Mouse (Mus musculus) cortical plate, adult 2 months (tissue): ENCODE measurements around the gene Sdhb. TPM values are rescaled to one million over a fixed set of nuclear protein-coding genes. Genes with fewer than 3 reads are reported as not detected.

ENCODE experiments used
- H3K27ac ChIP-seq: fragments of 200-500 bp; 2 replicates; pipeline ENCODE4 v1.5.1; 2012; ENCODE audit warnings: low read length, control low read depth, inconsistent platforms; ENCODE audit not compliant: insufficient read depth
- H3K4me1 ChIP-seq: fragments of 200-500 bp; 2 replicates; pipeline ENCODE4 v1.6.1; 2011; ENCODE audit warnings: low read length; ENCODE audit not compliant: control insufficient read depth, insufficient read depth
- H3K4me3 ChIP-seq: fragments of 200-500 bp; 2 replicates; pipeline ENCODE4 v1.5.1; 2011; ENCODE audit warnings: mild to moderate bottlenecking, low read length, control low read depth; ENCODE audit not compliant: insufficient read depth
- CTCF ChIP-seq: fragments of 200-500 bp; IDR thresholded peaks from 2 replicates; pipeline ENCODE4 v1.5.1; 2011; ENCODE audit warnings: mild to moderate bottlenecking, control low read depth, low read length; ENCODE audit not compliant: insufficient read depth; ENCODE audit errors: extremely low read depth
- POLR2A ChIP-seq: fragments of 200-500 bp; IDR thresholded peaks from 2 replicates; pipeline ENCODE4 v1.6.1; 2011; ENCODE audit warnings: mild to moderate bottlenecking, low read length, control low read depth; ENCODE audit not compliant: insufficient read depth; ENCODE audit errors: extremely low read depth
- polyA plus RNA-seq: library from polyadenylated mRNA; depleted of rRNA; stranded (reverse); fragments of >200 nt; gene quantifications from 2 replicates; pipeline ENCODE4 v1.2.3, GENCODE M21; 2012

The Sdhb gene
- polyA plus RNA-seq, 1 experiment = 276 TPM

- H3K4me1 ChIP-seq = no peaks in the 10 kb centered on the region
- no peak overlapping the region for H3K27ac ChIP-seq
- H3K4me3 ChIP-seq = no peak overlapping the region
- TF ChIP-seq CTCF (no peak), POLR2A (no peak)
Measured at GRCm38 (mm10) chr4:140974408-140974807, 13.4 kb downstream of the Sdhb start.

DNA sequence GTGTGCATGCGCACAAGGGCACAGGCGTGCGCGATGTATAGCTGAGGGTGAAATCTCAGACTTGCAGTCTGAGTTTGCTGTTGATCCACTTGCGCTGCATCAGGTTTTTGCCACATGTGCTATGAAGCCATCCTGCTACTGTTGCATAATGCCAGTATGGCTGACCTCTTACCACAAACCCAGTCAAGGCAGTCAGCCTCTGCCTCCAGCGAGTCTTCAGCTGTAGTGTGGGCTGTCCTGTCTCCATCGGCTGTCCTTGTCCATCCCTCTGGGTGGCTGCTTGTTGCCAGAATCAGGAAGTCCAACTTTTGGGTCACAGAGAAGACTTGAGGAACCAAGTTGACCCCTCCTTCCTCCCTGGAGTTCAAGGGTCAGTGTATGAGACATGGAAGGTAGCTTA lies 14.4 kb downstream of the Sdhb start:
- Histone ChIP-seq H3K4me3 (no peak overlapping the region), H3K27ac (no peak overlapping the region)

DNA sequence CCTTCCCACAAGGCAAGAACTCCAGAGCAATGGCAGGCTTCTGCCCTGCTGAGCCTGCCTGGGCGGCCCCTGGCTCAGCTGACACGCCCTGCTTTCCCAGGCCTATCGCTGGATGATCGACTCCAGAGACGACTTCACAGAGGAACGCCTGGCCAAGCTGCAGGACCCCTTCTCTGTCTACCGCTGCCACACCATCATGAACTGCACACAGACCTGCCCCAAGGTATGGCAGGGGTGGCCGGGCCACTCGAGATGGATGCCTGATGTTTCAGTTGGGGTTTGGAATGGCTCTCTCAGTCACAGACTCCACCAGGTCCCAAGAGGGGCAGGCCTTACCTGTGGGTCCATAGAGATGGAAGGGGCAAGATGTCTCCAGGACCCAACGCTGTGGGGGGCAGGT lies 16.3 kb downstream of the Sdhb start:
- Histone ChIP-seq H3K4me3 (no peak overlapping the region), H3K27ac (no peak overlapping the region), H3K4me1 (no peaks in the 10 kb centered on the region)
- TF ChIP-seq CTCF = no peak
- TF ChIP-seq POLR2A = no peak

More for the DNA sequence above, 14.4 kb downstream of the Sdhb start:
- TF ChIP-seq POLR2A = no peak
- TF ChIP-seq CTCF = no peak
- no peaks in the 10 kb centered on the region for H3K4me1 ChIP-seq

DNA sequence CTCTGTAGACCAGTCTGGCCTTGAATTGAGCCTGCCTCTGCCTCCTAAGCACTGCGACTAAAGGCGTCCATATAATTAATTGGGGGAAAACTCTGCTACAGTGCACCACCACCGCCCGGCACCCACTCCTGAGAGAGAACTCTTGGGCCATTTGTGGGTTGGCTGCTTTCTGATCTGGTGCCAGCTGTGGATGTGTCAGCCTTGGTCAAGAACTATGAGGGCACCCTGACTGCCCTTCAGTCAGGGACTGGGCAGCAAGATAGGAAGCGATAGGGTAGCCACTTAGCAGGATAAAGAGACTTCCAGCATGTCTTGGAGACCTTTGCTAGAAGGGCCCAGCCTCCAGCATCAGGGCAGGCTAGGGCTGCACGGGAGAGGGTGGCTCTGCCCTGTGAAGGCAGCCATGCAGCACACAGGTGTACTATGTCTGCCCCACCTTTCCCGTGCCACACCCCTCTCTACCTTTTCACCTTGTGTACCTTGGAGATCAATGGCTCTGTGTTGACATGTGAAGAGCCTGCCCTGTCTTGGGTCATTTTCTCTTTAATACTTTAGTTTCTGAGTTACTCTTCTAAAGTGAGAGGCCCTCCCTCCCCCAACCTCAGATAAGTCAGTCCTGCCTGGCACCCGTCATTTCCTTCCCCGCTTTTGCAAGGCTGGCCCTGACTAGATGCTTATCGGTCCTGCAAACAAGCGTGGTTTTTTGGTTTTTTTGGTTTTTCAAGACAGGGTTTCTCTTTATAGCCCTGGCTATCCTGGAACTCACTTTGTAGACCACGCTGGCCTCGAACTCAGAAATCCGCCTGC lies 17.1 kb downstream of the Sdhb start:
- TF ChIP-seq CTCF (no peak), POLR2A (no peak)
- no peak overlapping the region for H3K4me3 ChIP-seq
- H3K27ac ChIP-seq = no peak overlapping the region
- no peaks in the 10 kb centered on the region for H3K4me1 ChIP-seq

DNA sequence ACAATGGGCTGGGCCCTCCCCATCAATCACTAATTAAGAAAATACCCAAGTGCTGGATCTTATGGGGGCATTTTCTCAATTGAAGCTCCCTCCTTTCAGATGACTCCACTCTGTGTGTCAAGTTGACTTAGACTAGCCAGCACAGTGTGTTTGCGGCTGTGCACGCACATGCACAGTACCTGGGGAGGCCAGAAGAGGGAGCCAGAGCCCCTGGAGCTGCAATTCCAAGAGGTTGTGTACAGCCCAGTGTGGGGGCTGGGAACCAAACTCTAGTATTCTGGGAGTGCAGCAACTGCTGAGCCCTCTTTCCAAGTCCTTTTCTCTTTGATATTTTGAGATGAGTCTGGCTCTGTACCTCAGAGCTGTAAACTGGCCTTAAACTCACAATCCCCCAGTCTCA lies 20.6 kb downstream of the Sdhb start:
- no peak for TF ChIP-seq POLR2A
- peak; percentile 22; the same call in 1 of the 2 replicates for TF ChIP-seq CTCF
- Histone ChIP-seq H3K4me3 (no peak overlapping the region), H3K27ac (no peak overlapping the region), H3K4me1 (no peaks in the 10 kb centered on the region)

- no peak for TF ChIP-seq CTCF
- TF ChIP-seq POLR2A = no peak
- H3K4me3 ChIP-seq = no peak overlapping the region
- H3K4me1 ChIP-seq = peaks cover 4% of the 10 kb centered on the region
- no peak overlapping the region for H3K27ac ChIP-seq
Measured at GRCm38 (mm10) chr4:140982808-140983207, 21.8 kb downstream of the Sdhb start.

DNA sequence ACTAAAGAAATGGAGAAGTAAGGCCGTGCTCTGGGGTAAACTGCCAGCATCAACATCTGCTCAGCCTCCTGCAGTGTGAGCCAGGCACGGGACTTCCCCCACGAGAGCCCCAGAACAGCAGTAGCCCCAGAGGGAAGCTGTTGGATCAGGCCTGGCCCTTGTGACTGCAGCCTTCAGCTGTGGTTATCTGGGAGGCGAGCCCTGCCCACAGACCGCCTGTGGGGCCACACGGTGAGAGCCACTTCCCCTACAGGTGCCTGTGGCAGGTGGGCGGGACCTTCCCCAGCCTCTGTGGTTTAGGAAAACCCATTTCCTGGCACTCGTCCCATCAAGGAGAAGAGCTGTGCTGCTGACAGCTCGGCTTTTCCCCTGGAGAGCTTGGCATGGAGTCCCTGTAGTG lies 22.4 kb downstream of the Sdhb start:
- no peak overlapping the region for H3K4me3 ChIP-seq
- H3K27ac ChIP-seq = no peak overlapping the region
- TF ChIP-seq CTCF (no peak), POLR2A (no peak)
- peaks cover 4% of the 10 kb centered on the region for H3K4me1 ChIP-seq

DNA sequence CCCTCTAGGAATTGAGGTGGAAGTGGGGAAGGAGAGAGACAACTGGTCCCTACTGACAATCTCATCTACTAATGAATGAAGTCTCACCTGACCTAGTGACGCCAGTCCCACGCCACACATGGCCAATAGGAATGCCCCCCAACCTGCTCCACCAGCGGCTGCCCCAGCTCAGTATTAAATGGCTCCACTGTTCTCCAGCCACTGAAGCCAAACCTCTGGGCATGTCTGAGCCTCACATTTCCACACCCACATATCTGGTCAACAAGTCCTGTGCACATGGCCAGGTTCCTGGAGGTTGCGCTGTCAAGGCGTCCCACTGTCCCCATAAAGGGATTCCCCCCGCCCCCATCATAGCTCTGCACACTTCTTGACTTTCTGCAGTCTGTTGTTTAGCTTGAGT lies 23.5 kb downstream of the Sdhb start:
- no peak overlapping the region for H3K4me3 ChIP-seq
- no peak for TF ChIP-seq CTCF
- H3K4me1 ChIP-seq = peaks cover 6% of the 10 kb centered on the region
- H3K27ac ChIP-seq = no peak overlapping the region

- TF ChIP-seq POLR2A = no peak
- peak; percentile 18; the same call in 1 of the 2 replicates for TF ChIP-seq CTCF
- H3K4me1 ChIP-seq = peaks cover 6% of the 10 kb centered on the region
- H3K27ac ChIP-seq = no peak overlapping the region
- H3K4me3 ChIP-seq = peak overlapping the region; percentile 57
Measured at GRCm38 (mm10) chr4:140986024-140986710, 25.2 kb downstream of the Sdhb start.
